Mouse (Mus musculus): ENCODE results near the gene Slc35b1.

- TF ChIP-seq CTCF (IDR thresholded peaks at IDR 0.05), result no peak
- TF ChIP-seq EP300 (IDR thresholded peaks at IDR 0.05), result no peak
Measured at GRCm38 (mm10) chr11:95392708-95393499, 8.4 kb downstream of the Slc35b1 start.

Data from lung, postnatal 0 days (tissue).